Mouse (Mus musculus): ENCODE results near the gene Specc1.

Gene Specc1

DNA sequence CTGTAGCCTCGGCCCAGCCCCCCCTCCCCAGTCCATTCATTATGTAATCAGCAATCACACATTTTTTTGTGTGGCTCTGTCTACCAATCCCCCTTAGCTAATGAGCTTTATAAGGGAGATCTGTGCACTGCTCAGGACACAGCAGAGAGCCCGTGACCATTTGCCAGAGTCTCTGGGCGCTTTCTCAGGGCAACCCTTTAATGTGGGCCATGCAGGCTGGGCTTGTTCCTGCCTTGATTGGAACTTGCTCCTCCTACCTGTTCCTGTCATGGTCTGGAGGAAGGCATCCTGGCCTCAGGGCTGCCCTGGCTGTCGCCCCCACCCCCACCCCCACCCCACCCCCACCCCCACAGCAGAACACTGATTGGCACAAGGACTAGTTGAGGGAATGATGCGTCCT lies 302.7 kb downstream of the Specc1 start:
- no peak for DNase-seq

DNA sequence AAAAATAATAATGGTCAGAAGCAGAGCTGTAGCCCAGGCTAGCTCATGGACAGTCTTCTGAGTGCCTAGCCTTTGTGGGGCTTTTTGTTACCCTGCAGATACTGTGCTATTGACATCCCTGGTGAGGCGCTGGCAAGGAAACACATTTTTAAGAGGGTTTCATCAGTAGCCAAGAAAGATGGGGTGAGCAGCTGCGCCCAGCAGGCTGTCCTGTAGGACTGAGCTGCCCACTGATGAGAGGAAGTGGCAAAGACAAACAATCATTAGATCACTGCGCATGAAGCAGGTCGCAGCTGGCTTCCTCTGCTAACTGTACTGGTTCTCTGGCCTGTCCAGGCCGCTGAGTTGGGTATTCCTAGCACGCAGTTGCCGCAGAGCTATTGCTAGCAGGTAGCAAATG lies 307.0 kb downstream of the Specc1 start:
- DNase-seq, result no peak

DNA sequence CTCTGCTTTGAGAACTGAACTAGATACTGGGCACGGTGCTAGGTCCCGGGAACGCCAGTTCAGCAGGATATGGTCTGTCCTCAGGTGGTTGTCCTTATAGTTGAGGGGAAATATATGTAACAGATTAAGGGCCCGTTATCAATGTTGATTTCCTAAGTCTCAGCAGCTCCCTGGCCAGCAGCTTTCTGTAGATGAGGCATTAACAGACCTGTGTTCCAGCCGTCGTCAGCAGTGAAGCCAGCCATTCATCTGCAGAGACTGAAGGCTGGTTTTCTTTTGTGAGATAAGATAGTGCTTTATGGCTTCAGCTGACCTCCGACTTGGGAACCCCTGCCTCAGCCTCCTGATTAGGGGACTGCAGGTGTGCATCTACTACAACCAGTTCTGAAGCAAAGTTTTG lies 307.5 kb downstream of the Specc1 start:
- no peak for DNase-seq

DNA sequence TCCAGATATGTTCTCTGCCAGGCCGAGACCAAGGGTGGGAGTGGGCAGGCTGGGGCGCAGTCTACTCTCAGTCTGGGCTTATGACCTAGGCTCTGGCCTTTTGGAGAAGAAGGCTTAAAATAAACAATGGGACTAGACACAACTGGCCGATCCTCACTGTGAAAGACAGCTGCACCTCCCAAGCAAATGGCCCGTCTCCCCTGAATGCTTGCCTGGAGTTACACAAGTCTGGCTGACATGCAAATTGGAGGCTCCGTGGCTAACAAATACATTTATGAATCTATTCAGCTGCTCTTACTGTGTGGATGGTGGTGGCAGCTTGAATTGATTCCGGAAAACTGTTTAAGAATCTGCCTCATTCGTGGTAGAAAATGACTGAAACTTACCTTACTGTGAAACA lies 309.1 kb downstream of the Specc1 start:
- no peak for DNase-seq

DNA sequence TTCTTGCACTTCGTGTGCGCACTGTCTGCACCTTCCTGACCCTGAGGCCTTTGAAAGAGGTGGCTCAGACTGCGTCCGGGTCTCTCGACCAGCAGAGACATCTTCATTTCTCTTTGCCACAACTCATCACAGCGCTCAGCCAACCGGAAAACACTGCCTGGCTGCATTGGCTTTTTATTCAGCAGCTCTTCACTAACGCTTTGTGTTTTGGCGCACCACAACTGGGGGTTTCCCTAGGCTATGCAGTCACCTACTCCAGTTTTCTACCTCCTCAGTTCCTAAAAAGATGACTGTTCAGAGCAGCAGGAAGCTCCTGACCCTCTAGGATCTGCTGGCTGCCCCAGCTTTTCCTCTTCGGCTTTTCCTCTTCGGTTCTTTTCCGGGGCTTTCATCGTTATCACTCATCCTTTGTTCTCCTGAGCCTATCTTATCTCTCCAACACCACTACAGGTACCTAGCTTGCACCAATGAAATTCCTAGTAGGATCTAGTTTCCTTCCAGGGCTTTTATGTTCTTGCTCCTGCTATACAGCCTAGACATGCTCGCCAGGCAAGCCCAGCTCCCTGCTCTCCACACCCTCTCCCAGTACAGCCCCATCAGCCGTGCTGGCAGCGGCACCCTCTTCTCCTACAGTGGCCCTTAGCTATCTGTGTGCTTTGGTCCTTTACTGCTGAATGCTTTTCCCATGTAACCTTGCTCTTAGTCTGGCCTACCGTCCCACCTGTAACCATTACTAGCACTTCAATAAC lies 310.1 kb downstream of the Specc1 start:
- no peak for DNase-seq

DNA sequence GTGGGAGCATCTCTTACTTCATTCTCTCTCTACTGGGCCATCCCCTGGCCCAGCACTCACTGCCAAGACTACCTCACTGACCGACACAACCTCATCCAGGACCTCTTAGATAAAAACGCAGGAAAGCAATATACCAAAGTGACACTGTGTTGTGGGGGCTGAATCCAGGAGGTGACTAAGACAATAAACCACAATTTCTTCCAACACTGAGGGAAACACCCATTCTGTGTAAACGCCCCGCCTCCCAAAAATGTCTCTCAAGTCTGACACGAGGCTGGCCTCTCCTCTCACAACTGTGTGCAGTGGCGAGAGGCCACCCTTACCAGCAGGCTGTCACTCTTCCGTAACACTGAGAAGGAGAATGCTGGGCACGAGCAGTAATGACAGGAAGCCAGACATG lies 311.8 kb downstream of the Specc1 start:
- DNase-seq, result no peak

DNA sequence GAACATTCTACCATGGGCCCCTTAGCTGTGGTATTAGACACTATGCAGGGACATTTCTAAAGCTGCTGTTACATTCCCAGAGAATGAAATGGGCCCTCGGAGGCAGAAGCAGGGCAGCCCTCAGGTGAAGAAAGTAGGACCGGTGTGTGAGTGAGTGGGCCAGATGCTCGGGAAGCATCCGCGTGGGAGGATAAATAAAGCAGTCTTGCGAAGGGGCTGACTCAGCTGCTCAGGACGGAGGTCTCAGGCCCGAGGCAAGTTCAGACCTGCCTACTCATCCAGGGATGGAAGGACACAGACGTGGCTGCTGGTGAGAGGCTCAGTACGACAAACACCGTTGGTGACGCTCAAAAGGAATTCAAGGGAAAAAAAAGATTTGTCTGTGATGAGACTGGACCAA lies 312.5 kb downstream of the Specc1 start:
- DNase-seq, result no peak

DNA sequence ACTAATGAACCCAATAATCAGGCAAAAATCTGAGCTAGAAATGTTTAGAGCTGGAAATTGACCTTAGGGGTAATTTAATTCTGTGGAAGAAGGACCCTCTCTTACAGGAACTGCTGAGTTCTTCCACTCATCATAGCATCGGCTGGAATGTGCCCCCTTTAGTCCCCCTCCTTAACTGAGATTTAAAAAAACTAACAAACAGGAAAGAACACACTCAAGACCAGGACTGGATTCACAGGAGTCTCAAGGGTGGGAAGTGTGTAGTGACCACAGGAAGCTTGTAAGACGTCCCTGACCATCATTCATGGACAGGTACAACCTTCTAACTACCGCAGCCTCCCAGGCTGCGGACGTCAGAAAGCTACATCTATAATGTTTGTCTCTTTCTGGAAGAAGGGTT lies 314.3 kb downstream of the Specc1 start:
- DNase-seq, result no peak
